Mouse (Mus musculus): Measurements from ENCODE around the gene Slc12a3.

DNA sequence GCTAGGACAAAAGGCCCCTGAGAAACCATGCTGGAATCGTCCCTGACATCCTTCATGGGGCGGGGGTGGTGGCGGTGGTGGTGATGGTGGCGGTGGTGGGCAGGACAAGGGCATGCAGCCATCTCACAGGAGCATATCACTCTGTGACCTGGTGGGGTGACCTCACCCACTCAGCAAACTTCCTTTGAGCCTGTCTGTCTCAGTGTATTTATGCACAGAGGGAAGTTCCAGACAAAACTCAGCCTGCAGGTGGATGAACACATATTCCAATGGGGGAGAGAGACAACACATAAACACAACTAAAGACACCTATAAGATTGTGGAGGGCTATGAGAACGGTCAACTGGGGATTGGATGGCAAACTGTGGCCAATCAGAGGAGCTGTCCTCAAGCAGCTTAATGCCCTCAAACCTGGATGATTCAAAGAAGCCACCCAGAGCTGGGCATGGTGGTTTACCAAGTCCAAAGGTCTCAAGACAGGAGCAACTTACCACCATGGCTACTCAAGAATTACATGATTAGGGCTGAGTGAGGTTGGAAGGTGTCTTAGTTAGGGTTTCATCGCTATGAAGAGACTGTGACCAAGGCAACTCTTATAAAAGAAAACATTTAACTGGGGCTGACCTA is 35.8 kb downstream of the Slc12a3 start:
- TF ChIP-seq JUND (IDR thresholded peaks at IDR 0.05; ENCODE audit: low read depth, low read length) (no peak), NELFE (IDR thresholded peaks at IDR 0.05; ENCODE audit: low read depth, low read length) (no peak), MAFK (IDR thresholded peaks at IDR 0.05; ENCODE audit: borderline replicate concordance, low read depth, low read length) (no peak), CTCF (IDR thresholded peaks at IDR 0.05 in 2 of 3, conservative IDR thresholded peaks at IDR 0.05 in 1 of 3; ENCODE audit: control insufficient read depth in 1 of 3, insufficient read depth in 1 of 3, low read depth in 2 of 3, low read length in 3 of 3, poor library complexity in 1 of 3, severe bottlenecking in 1 of 3) (no peak), ZNF384 (IDR thresholded peaks at IDR 0.05; ENCODE audit: low read depth, low read length) (no peak), POLR2AphosphoS5 (IDR thresholded peaks at IDR 0.05; ENCODE audit: borderline replicate concordance, low read depth, low read length) (no peak), NRF1 (IDR thresholded peaks at IDR 0.05; ENCODE audit: insufficient read depth, low read depth, low read length, poor library complexity, severe bottlenecking) (no peak), USF1 (IDR thresholded peaks at IDR 0.05; ENCODE audit: low read depth, low read length) (no peak), POLR2A (IDR thresholded peaks at IDR 0.05; ENCODE audit: control insufficient read depth in 1 of 2, insufficient read depth in 1 of 2, low read depth in 1 of 2, low read length in 2 of 2, poor library complexity in 1 of 2) (no peak), RAD21 (IDR thresholded peaks at IDR 0.05; ENCODE audit: low read depth, low read length) (no peak)
